Mouse (Mus musculus) intestine, postnatal 0 days (tissue): ENCODE measurements around the gene Dand5. TPM values are rescaled to one million over a fixed set of nuclear protein-coding genes. Genes with fewer than 3 reads are reported as not detected.

ENCODE experiments used
- ATAC-seq: fragments of 200-750 bp; cut with Nextera tagmentation; 2 replicates; pipeline ENCODE4 v1.8.0; 2017; ENCODE audit warnings: mild to moderate bottlenecking, moderate TSS enrichment, moderate library complexity
- H3K27ac ChIP-seq: fragments of 300-500 bp; sonication (generic); 2 replicates; pipeline ENCODE4 v1.5.1; 2014; ENCODE audit warnings: mild to moderate bottlenecking, low read depth, low read length, moderate library complexity
- H3K27me3 ChIP-seq: fragments of 300-500 bp; sonication (generic); replicated peaks from 2 replicates; pipeline ENCODE4 v1.6.1; 2014; ENCODE audit warnings: low read length, mixed read lengths; ENCODE audit not compliant: control insufficient read depth, insufficient read depth
- H3K36me3 ChIP-seq: fragments of 300-500 bp; sonication (generic); 2 replicates; pipeline ENCODE4 v1.6.1; 2014; ENCODE audit warnings: mild to moderate bottlenecking, moderate library complexity; ENCODE audit not compliant: control insufficient read depth, insufficient read depth
- H3K4me1 ChIP-seq: fragments of 300-500 bp; sonication (generic); replicated peaks from 2 replicates; pipeline ENCODE4 v1.6.1; 2014; ENCODE audit warnings: antibody characterized with exemption, low read length, mixed read lengths; ENCODE audit not compliant: control insufficient read depth, insufficient read depth
- H3K4me2 ChIP-seq: fragments of 300-500 bp; sonication (generic); replicated peaks from 2 replicates; pipeline ENCODE4 v1.6.1; 2014; ENCODE audit warnings: low read depth, mild to moderate bottlenecking, moderate library complexity
- H3K4me3 ChIP-seq: fragments of 300-500 bp; sonication (generic); 2 replicates; pipeline ENCODE4 v1.5.1; 2014; ENCODE audit warnings: low read depth, low read length
- H3K9ac ChIP-seq: fragments of 300-500 bp; sonication (generic); 2 replicates; pipeline ENCODE4 v1.6.1; 2014; ENCODE audit warnings: mild to moderate bottlenecking, low read depth, low read length
- H3K9me3 ChIP-seq: fragments of 300-500 bp; sonication (generic); 2 replicates; pipeline ENCODE4 v1.6.1; 2016; ENCODE audit warnings: mixed run types; ENCODE audit not compliant: control insufficient read depth
- CTCF ChIP-seq: sonication (generic); IDR thresholded peaks from 2 replicates; pipeline ENCODE4 v1.5.1; 2016; ENCODE audit warnings: low read depth, mild to moderate bottlenecking, control low read depth, antibody characterized with exemption, moderate library complexity
- WGBS: fragments of 180-500 bp; shearing (Covaris S2); extraction: QIAGEN DNeasy Blood & Tissue Kit; methylation state at CpG from one replicate; pipeline ENCODE4 v1.1.7; 2014; 5-methylcytosine and 5-hydroxymethylcytosine counted together
- polyA plus RNA-seq: library from polyadenylated mRNA; unstranded; fragments of >200 nt; fragmentation: Nextera tagmentation; extraction: Ambion mirVana; gene quantifications from 2 replicates; pipeline ENCODE4 v1.2.1, GENCODE M21; 2015

Dand5 gene
- polyA plus RNA-seq, 1 experiment from 2014 or later = 2.2 TPM

GRCm38 (mm10) chr8:84778638-84779380, 43.8 kb downstream of the Dand5 start:
- 0 out of 2 replicates have a peak, but pooled peaks cover 8% of the 10 kb centered on the region for H3K4me1 ChIP-seq
- H3K27ac ChIP-seq = no peak overlapping the region
- no peak overlapping the region for H3K9ac ChIP-seq
- H3K4me2 ChIP-seq = no peak overlapping the region
- ATAC-seq = no peak
- no peak for TF ChIP-seq CTCF
- H3K36me3 ChIP-seq = no peaks in the 10 kb centered on the region
- H3K4me3 ChIP-seq = no peak overlapping the region
- no peaks in the 10 kb centered on the region for H3K9me3 ChIP-seq
- 26% methylated on average over 11 of the region's 11 CpGs for WGBS
- peaks cover 70% of the 10 kb centered on the region for H3K27me3 ChIP-seq

- Histone ChIP-seq H3K4me1 (0 out of 2 replicates have a peak, but pooled peaks cover 8% of the 10 kb centered on the region), H3K4me2 (no peak overlapping the region), H3K9me3 (no peaks in the 10 kb centered on the region), H3K27me3 (peaks cover 70% of the 10 kb centered on the region), H3K9ac (no peak overlapping the region), H3K36me3 (no peaks in the 10 kb centered on the region), H3K27ac (no peak overlapping the region), H3K4me3 (no peak overlapping the region)
- no peak for TF ChIP-seq CTCF
- 67% methylated on average over 10 of the region's 10 CpGs for WGBS
- ATAC-seq = no peak
These were observed 44.6 kb downstream of the Dand5 start for GRCm38 (mm10) chr8:84777899-84778637.

DNA sequence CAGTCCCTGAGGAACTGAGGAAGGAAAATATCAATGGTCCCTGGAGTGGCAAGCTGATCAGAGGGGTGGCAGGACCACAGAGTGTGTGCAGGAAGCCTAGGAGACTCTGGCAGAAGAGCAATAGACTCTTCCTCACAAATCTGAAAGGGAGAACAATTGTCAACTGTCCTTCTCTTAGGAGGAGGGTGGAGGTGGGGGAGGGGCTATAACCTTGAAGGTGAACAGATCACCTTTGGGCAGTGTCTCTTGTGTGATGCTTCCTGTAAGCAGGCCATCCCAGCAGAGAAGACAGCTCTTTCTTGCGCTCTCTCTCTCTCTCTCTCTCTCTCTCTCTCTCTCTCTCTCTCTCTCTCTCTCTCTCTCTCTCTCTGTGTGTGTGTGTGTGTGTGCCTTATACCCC, 46.1 kb downstream of the Dand5 start:
- Histone ChIP-seq H3K9ac (no peak overlapping the region), H3K4me1 (0 out of 2 replicates have a peak, but pooled peaks cover 8% of the 10 kb centered on the region), H3K36me3 (no peaks in the 10 kb centered on the region), H3K4me2 (no peak overlapping the region), H3K9me3 (no peaks in the 10 kb centered on the region), H3K27ac (no peak overlapping the region), H3K4me3 (no peak overlapping the region), H3K27me3 (peaks cover 72% of the 10 kb centered on the region)
- no peak for TF ChIP-seq CTCF
- no peak for ATAC-seq
- WGBS = no CpG with 5 or more reads among the region's 1 CpGs

DNA sequence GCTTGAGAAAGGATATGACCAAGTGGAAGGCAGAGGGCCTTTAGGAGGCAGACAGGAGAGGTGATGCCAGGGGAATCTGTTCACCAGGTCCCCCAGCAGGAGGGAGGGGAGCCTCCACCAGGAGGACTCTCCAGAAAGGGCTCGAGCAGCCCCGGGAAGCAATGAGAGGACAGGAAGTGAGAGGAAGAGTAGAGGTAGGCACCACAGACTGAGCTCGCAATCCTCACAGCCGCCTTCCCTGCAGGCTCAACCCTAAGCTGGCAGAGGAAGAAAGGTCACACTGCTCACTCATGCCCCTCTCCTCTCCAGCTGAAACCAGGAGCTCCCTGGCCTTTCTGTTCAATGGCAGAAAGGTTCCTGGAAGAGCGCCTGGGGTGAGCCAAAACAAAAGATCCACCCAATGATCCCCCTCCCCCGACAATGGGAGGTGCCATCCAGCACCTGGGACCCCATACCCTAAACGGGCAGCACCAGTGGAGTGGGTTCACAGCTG, 47.0 kb downstream of the Dand5 start:
- Histone ChIP-seq H3K9me3 (no peaks in the 10 kb centered on the region), H3K4me1 (0 out of 2 replicates have a peak, but pooled peaks cover 8% of the 10 kb centered on the region), H3K4me3 (no peak overlapping the region), H3K4me2 (no peak overlapping the region), H3K9ac (no peak overlapping the region), H3K27ac (no peak overlapping the region), H3K36me3 (no peaks in the 10 kb centered on the region), H3K27me3 (peaks cover 75% of the 10 kb centered on the region)
- no peak for TF ChIP-seq CTCF
- no peak for ATAC-seq
- WGBS = 16% methylated on average over 7 of the region's 7 CpGs

DNA sequence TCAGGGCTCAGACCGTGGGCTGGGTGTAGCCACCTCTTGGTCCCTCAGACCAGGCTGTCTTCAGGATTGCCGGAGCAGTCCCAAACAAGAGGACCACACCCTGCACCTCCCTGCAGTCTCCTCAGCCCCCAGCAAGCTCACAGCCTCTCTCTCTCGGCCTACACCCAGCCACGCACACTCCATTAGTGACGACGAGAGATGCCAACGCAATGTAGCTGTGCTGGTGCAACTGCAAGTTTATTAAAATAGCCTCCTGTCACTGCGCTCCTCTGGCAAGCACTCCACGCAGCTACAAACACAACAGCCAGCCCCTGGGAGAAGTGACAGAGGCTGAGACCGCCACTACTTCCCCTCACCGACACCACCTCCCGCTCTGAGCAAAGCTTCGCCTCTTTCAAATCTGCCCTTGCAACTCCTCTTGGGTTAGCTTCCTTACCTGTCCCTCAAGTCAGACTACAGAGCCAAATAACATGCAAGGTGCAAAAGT, 47.5 kb downstream of the Dand5 start:
- no peaks in the 10 kb centered on the region for H3K9me3 ChIP-seq
- H3K27ac ChIP-seq = no peak overlapping the region
- no peak for ATAC-seq
- H3K27me3 ChIP-seq = peaks cover 75% of the 10 kb centered on the region
- no peak for TF ChIP-seq CTCF
- WGBS = 17% methylated on average over 13 of the region's 13 CpGs
- H3K9ac ChIP-seq = no peak overlapping the region
- H3K4me3 ChIP-seq = no peak overlapping the region
- H3K4me2 ChIP-seq = peak overlapping the region; percentile 41
- H3K36me3 ChIP-seq = no peaks in the 10 kb centered on the region
- H3K4me1 ChIP-seq = 0 out of 2 replicates have a peak, but pooled peaks cover 8% of the 10 kb centered on the region

DNA sequence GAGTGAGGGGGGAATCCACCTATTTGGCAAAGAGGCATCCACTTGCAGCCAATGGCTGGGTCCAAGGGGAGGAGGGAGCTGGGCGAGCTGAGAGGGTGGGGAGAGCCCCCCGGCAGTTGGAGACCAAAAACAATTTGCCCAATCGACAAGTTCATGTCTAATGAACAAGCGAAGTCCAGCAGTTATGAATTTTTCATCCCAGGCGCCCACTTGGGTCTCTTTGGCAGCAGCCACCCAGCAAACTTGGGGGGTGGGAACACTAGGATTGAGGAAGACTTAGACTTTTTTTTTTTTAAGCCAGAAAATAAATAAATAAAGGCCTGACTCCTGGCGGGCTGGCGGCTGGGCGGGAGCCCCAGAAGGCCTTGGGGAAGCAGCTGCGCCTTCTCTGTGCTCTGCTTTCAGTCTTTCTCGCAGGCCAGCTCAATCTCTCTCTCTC, 48.1 kb downstream of the Dand5 start:
- 7% methylated on average over 10 of the region's 10 CpGs for WGBS
- Histone ChIP-seq H3K36me3 (no peaks in the 10 kb centered on the region), H3K9me3 (no peaks in the 10 kb centered on the region), H3K4me2 (peak overlapping the region; percentile 45), H3K27ac (no peak overlapping the region), H3K4me3 (no peak overlapping the region), H3K9ac (no peak overlapping the region), H3K27me3 (peaks cover 71% of the 10 kb centered on the region), H3K4me1 (0 out of 2 replicates have a peak, but pooled peaks cover 8% of the 10 kb centered on the region)
- no peak for ATAC-seq
- no peak for TF ChIP-seq CTCF
